Mouse (Mus musculus) monocyte, adult 5-6 weeks (primary cell): ENCODE measurements around the gene Pkp3. TPM values are rescaled to one million over a fixed set of nuclear protein-coding genes. Genes with fewer than 3 reads are reported as not detected.
A peak's percentile ranks its signal among the peaks of the same experiment; 100 is the strongest.

ENCODE experiments used
- ATAC-seq: fragments of 153-309, 156-312 bp; replicated peaks from 2 replicates; pipeline ENCODE4 v1.8.0; 2017; ENCODE audit warnings: mild to moderate bottlenecking; ENCODE audit not compliant: low TSS enrichment, insufficient number of reproducible peaks, severe bottlenecking, poor library complexity, low FRiP score
- total RNA-seq: library from RNA; stranded (forward); fragments of 200-1000, 200-491, 200-594 nt; gene quantifications from 3 replicates; pipeline ENCODE4 v1.2.3, GENCODE M21; 2017

Pkp3 gene
- total RNA-seq, 1 experiment from 2014 or later: 17.9 TPM

DNA sequence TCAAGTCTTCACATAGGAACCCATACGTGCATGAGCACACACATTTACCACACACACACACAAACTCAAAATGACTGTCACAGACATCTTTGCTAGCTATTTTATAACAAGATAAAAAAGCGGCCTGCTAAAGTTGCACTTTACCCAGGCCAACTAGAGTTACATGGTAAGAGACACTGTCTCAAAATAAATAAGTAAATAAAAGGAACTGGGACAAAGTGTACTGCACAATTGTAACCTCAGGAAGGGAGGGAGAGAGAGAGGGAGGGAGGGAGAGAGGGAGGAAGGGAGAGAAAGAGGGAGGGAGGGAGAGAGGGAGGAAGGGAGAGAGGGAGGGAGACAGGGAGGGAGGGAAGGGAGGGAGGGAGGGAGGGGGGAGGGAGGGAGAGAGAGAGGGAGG is 25.6 kb upstream of the Pkp3 start:
- no peak for ATAC-seq

DNA sequence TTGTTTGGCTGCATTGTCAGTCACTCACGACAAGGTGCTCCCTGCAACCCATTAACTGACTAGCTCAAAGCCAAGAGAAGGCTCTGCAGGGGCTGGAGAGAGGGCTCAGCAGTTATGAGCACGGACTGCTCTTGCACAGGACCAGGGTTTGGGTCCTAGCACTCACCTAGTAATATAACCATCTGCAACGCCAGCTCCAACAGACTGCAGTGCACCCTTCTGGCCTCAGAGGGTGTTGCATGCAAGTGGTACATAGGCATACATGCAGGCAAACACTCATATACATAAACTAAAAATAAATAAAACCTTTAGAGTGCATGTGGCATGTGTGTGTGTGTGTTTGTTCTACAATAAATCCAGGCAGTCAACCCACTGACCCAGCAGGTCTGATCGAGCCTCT is 22.2 kb upstream of the Pkp3 start:
- ATAC-seq: no peak

GRCm38 (mm10) chr7:141056976-141057375 is 21.0 kb upstream of the Pkp3 start:
- peak; percentile 57 for ATAC-seq

- ATAC-seq: no peak
These were observed 20.5 kb upstream of the Pkp3 start for GRCm38 (mm10) chr7:141057541-141057940.

DNA sequence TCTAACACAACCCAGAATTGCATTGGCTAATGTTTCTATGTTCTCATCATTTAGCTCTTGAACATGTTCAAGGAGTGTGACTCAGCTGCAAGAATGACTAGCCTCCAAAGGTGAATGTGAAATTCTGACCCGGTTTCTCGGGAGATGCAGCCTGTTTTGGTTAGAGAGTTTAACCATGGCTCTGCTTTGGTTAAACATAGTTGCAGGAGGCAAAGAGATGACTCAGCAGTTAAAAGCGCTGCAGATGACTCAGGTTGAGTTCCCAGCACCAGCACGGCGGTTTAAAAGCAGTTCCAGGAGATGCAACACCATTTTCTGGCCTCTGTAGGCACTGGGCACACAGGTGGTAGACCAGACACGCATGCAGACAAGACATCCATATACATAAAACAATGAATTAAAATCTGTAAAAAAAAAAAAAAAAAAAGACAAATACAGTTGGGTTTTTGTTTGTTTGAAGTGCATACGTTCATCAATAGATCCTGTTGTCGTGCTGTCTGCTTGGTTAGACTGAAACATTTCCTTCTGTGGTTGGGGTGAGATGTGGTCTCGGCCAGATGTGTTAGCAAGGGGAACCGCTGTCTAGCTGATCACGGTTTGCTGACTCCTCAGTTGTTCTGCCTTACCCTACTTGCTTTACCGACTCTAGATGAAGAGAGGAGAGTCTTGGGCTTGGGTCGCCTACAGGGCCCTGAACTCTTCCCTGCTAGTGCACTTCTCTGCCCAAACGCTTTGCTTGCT is 19.2 kb upstream of the Pkp3 start:
- ATAC-seq: no peak

- no peak for ATAC-seq
These were observed 18.1 kb upstream of the Pkp3 start for GRCm38 (mm10) chr7:141059929-141060328.

DNA sequence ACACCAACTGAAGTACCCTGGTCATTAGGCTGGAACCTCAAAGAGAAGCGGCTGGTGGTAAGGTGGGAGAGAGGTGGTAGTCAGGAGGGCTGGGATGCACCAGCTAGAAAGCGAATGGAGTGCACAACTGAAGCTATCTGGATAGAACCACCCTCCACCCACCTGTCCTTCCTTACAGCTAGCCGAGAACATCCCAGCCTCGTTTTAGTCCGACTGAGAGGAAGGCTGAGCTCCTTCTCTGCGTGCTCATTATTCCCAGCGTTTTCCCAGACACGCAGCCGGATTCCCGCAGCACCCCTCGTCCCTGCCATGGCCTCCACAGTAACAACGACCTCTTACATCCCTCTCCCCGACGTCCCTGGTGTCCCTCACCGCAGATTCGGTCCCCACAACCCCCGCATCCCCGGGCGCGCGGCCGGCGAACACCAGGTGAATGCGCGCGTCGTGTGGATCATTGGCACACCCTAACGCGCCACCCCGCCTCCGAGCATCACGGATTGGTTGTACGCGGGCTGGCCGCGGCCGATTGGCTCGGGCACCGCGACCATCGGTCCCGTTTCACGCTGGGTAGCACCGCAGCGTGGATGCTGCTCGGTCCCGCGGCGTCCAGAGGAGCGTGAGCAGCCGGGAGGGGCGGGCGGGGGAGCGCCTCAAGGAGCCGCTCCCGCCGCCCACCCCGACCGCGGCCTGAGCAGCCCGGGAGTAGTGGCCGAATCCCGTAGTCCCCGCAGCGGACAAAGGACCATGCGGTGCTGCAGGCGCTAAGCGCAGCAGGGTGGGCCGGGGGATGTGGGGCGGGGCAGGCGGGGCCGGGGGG is 17.4 kb upstream of the Pkp3 start, which contains the start of gene B4galnt4:
Gene B4galnt4 (plus strand): TSS at position 679 of the 817 bp plus-strand sequence.
- ATAC-seq: no peak

DNA sequence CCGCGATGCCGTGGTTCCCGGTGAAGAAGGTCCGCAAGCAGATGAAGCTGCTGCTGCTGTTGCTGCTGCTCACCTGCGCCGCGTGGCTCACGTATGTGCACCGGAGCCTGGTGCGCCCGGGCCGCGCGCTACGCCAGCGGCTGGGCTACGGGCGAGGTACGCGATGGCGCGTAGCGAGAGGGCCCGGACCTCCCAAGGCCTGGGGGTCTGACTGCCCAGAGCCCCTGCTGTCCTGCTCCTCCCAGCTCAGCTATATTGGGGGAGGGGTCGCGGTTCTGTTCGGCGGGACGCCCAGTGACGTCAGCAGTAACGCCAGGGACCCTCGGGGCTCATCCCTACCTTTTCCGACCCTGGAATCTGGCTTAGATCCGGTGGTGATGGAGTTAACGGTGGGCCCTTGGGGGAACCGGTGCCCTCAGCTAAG is 16.7 kb upstream of the Pkp3 start:
- ATAC-seq: no peak

- no peak for ATAC-seq
These were observed 15.5 kb upstream of the Pkp3 start for GRCm38 (mm10) chr7:141062525-141062924.

DNA sequence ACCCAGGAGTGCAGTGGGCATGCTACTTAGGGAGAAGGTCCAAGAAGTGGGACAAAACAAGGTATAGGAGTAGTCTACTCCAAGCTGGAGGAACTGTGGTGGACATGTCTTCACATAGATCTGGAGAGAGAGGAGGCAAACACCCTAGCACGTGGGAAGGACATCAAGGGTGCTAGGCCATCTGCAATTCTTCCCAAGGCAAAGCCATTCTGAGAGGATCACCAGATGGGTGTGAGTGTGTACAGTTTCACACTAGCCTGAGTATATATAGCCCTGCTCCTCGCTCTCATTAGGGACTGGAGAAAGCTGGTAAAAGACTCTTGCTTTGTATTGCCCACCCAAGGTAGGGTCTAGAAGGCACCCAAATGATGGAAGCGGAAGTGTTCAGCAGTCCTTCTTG is 14.7 kb upstream of the Pkp3 start:
- ATAC-seq: no peak

DNA sequence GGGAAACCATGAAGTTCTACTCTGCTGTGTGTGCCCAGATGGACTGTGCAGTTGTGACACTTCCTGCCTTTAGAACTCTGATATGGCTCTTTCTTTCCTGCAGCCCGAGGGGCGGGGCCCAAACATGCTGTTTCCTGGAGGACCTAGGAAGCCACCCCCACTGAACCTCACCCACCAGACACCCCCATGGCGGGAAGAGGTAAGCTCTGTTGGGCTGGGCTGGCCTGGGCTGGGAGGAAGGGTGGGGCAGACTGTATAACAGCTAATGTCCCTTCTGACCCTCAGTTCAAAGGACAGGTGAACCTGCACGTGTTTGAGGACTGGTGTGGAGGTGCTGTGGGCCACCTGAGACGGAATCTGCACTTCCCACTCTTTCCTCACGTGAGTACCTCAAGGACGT is 13.8 kb upstream of the Pkp3 start:
- no peak for ATAC-seq

DNA sequence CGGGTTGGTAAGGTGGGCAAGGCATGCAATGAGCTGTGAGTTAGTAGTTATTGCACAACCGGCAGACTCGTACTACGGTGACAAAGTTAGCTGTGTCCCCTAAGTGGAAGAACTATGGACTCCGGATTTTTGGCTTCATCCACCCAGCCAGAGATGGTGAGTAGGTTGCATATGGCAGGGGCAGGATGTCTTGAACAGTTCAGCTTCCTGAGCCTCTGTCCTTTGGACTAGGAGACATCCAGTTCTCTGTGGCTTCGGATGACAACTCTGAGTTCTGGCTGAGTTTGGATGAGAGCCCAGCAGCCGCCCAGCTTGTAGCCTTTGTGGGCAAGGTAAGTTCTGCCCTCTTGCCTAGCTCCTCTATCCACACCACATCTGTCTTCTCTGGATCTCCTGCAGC is 13.4 kb upstream of the Pkp3 start:
- ATAC-seq: no peak

DNA sequence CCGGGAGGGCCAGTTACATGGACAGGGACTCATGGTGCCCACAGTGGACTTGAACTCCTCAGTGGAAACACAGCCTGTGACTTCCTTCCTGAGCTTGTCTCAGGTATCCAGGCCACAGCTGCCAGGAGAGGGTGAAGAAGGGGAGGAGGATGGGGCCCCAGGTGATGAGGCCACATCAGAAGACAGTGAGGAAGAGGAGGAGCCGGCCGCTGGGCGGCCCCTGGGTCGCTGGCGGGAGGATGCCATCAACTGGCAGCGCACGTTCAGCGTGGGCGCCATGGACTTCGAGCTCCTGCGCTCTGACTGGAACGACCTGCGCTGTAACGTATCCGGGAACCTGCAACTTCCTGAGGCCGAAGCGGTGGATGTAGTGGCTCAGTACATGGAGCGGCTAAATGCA is 9.7 kb upstream of the Pkp3 start:
- ATAC-seq: no peak

DNA sequence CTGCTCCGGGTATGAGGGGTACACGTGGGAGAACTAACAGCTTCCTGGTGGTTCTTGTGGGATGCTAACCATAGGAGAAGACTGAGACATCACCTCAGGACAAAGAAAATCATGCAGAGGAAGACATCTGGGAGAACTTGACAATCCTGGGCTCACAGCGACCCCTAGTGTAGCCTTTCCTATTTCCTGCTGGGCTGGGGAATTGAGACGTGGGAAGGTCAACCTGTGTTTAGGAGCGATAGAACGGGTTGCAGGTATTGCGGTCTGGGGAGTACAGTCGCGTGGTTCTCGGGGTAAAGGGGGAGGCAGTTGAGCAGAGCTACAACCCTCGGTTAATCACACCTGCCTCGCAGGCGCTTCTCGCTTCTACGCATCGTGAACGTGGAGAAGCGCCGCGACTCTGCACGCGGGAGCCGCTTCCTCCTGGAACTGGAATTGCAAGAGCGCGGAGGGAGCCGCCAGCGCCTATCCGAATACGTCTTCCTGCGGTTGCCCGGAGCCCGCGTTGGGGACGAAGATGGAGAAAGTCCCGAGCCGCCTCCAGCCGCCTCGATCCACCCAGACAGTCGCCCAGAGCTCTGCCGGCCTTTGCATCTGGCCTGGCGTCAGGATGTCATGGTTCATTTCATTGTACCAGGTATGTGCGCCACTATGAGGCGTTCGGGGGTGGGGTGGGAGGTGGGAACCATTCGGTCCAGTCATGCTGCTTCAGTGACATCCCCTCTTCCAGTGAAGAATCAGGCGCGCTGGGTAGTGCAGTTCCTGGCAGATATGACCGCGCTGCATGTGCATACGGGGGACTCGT is 7.8 kb upstream of the Pkp3 start:
- ATAC-seq: peak; percentile 51; the same call in 1 of the 2 replicates

GRCm38 (mm10) chr7:141072017-141072745 is 5.8 kb upstream of the Pkp3 start:
- 0 out of 2 replicates have a peak, but pooled peaks have one; percentile 34 for ATAC-seq

GRCm38 (mm10) chr7:141073782-141074181 is 4.2 kb upstream of the Pkp3 start:
- no peak for ATAC-seq

DNA sequence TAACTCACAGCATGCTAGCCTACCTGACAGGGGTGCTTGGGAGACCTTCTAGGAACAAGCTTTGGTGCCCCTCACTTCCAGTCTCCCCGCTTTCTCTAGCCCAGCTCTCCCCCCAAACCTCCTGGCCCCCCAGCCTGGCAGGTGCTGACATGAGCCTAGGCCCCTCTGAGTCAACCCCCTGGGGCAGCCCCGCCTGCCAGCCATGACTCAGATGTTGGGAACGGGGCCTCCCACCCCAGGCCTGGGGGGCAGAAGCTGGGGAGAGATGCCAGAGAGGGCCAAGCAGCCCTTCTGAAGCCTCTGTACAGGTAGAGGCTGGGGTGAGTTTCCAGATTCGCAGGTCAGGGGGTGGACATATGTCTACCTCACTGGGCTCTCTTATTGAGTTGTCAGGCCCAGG is 858 bp downstream of the Pkp3 start:
- ATAC-seq: no peak
